Mouse (Mus musculus): ENCODE results near the gene Armcx1. TPM values are rescaled to one million over a fixed set of nuclear protein-coding genes. Genes with fewer than 3 reads are reported as not detected.

Armcx1 gene
- polyA plus RNA-seq (2016; fragmentation: Nextera tagmentation; extraction: Ambion mirVana): 47.2 and 50.3 TPM in 2 replicates

DNA sequence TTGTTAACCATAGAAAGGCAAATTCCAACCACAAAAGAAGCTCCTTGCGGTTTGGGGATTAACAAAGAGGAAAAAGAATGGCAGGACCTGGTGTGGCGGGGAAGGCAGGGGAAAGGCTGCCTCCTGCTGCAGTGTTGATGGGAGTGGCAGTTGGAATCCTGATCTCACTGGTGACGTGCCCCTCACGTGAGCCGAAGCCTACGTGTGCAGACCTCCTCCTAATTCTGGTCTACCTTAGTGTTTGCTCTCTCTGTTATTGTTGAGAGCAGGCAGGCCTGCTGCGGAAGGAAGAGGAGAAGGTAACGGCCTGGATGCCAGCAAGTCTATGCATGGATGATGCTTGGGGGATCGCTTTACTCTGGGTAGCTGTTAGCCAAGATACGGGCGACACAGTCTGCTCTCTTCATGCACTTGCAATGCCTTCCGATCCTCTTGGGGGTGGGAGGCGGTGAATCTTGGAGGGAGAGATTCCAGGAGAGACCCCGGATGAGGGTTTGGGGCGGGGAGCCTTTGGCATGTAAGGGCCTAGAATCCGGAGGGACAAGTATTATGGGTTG, at the start of gene Armcx1:
Gene Armcx1 (plus strand): TSS at position 212 of the 557 bp plus-strand sequence.
- peak within 1 kb of the TSS; percentile 66 for H3K4me2 ChIP-seq
- WGBS: 14% methylated on average over 16 of the region's 16 CpGs
- peaks cover 10% of the 10 kb centered on the region; the same call in 1 of the 2 replicates for H3K36me3 ChIP-seq
- H3K4me1 ChIP-seq (replicated peaks): no peaks in the 10 kb centered on the region
- H3K27me3 ChIP-seq (replicated peaks): no peaks in the 10 kb centered on the region
- ATAC-seq (ENCODE audit: insufficient number of reproducible peaks, low FRiP score): peak; percentile 93
- H3K27ac ChIP-seq (ENCODE audit: poor library complexity, severe bottlenecking): peak within 1 kb of the TSS; percentile 95
- H3K9me3 ChIP-seq (replicated peaks): no peaks in the 10 kb centered on the region
- peak within 1 kb of the TSS; percentile 64 for H3K4me3 ChIP-seq
- H3K9ac ChIP-seq: peak within 1 kb of the TSS; percentile 80

DNA sequence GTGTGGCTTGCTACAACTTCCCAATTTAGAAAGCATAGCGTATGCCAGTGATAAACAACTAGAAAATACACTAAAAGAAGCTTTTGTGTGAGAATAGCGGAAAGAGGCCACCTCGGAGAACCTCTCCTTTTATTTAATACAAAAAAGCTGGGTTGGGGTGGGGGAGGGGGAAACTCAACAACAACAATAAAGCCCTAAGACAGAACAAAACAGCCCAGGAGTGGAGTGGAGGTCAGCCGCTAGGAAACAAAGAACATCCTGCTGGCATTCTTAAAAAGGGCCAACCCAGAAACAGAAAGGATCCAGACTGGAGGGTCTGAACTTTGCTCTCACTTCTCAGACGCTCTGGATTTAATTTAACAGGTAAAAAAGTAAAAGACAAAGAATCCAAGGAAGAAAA, 42.7 kb upstream of the Armcx1 start:
- 51% methylated on average over 5 of the region's 5 CpGs for WGBS
- no peak for ATAC-seq (ENCODE audit: insufficient number of reproducible peaks, low FRiP score)
- H3K4me2 ChIP-seq: no peak overlapping the region
- no peak overlapping the region for H3K4me3 ChIP-seq
- H3K36me3 ChIP-seq: no peaks in the 10 kb centered on the region
- H3K27ac ChIP-seq (ENCODE audit: poor library complexity, severe bottlenecking): no peak overlapping the region
- no peaks in the 10 kb centered on the region for H3K4me1 ChIP-seq (replicated peaks)
- H3K27me3 ChIP-seq (replicated peaks): no peaks in the 10 kb centered on the region
- H3K9me3 ChIP-seq (replicated peaks): no peaks in the 10 kb centered on the region
- H3K9ac ChIP-seq: no peak overlapping the region

- H3K4me1 ChIP-seq (replicated peaks): no peaks in the 10 kb centered on the region
- no peak overlapping the region for H3K4me2 ChIP-seq
- no peak overlapping the region for H3K4me3 ChIP-seq
- no peak overlapping the region for H3K27ac ChIP-seq (ENCODE audit: poor library complexity, severe bottlenecking)
- H3K36me3 ChIP-seq: no peaks in the 10 kb centered on the region
- H3K27me3 ChIP-seq (replicated peaks): no peaks in the 10 kb centered on the region
- no peak overlapping the region for H3K9ac ChIP-seq
- no peak for ATAC-seq (ENCODE audit: insufficient number of reproducible peaks, low FRiP score)
- no peaks in the 10 kb centered on the region for H3K9me3 ChIP-seq (replicated peaks)
- WGBS: 78% methylated on average over 1 of the region's 1 CpGs
Observed at GRCm38 (mm10) chrX:134675959-134676358, 41.8 kb upstream of the Armcx1 start.

DNA sequence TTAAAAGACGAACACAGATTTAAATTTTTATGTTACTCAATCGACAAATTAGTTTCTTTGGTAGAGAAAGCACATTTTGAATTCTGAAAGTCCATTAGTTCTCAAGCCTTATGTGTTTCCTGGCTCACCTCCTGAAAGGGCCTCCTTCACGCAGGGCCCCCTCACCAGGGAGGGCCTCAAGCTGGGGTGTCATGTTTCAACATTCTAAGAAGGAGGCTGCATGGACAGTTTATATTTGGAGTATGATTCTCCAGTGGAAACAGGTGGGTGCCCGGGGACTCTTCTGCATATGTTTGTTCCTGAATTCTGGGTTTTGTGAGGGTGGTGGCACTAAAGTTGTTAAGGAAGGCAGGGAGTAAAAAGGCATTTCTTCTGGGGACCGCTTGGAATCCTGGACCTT, 32.8 kb upstream of the Armcx1 start:
- H3K36me3 ChIP-seq: peaks cover 15% of the 10 kb centered on the region
- no peak; the same call in 1 of the 2 replicates for ATAC-seq (ENCODE audit: insufficient number of reproducible peaks, low FRiP score)
- peak overlapping the region; percentile 33; the same call in 1 of the 2 replicates for H3K9ac ChIP-seq

GRCm38 (mm10) chrX:134686267-134686666, 31.5 kb upstream of the Armcx1 start, which contains the start of gene Armcx4:
Gene Armcx4, plus strand, starts transcription at chrX:134686519.
- Histone ChIP-seq H3K9ac (peak within 1 kb of the TSS; percentile 89), H3K27me3 (replicated peaks) (no peaks in the 10 kb centered on the region), H3K36me3 (peaks cover 29% of the 10 kb centered on the region), H3K4me2 (peak within 1 kb of the TSS; percentile 65), H3K4me1 (replicated peaks) (peaks cover 9% of the 10 kb centered on the region; the same call in 1 of the 2 replicates), H3K27ac (ENCODE audit: poor library complexity, severe bottlenecking) (peak within 1 kb of the TSS; percentile 95), H3K9me3 (replicated peaks) (no peaks in the 10 kb centered on the region), H3K4me3 (peak within 1 kb of the TSS; percentile 67)
- peak; percentile 91 for ATAC-seq (ENCODE audit: insufficient number of reproducible peaks, low FRiP score)
- 10% methylated on average over 32 of the region's 33 CpGs for WGBS

More for the DNA sequence above, 32.8 kb upstream of the Armcx1 start:
- no peaks in the 10 kb centered on the region for H3K27me3 ChIP-seq (replicated peaks)
- peak overlapping the region; percentile 46 for H3K4me3 ChIP-seq
- WGBS: 28% methylated on average over 5 of the region's 5 CpGs
- H3K4me1 ChIP-seq (replicated peaks): peaks cover 6% of the 10 kb centered on the region; the same call in 1 of the 2 replicates
- peak overlapping the region; percentile 50 for H3K4me2 ChIP-seq
- peak overlapping the region; percentile 81 for H3K27ac ChIP-seq (ENCODE audit: poor library complexity, severe bottlenecking)
- no peaks in the 10 kb centered on the region for H3K9me3 ChIP-seq (replicated peaks)

GRCm38 (mm10) chrX:134686739-134687171, 31.0 kb upstream of the Armcx1 start:
- ATAC-seq (ENCODE audit: insufficient number of reproducible peaks, low FRiP score): peak; percentile 66
- Histone ChIP-seq H3K27me3 (replicated peaks) (no peaks in the 10 kb centered on the region), H3K4me2 (peak overlapping the region; percentile 55), H3K9ac (peak overlapping the region; percentile 89), H3K4me1 (replicated peaks) (peaks cover 9% of the 10 kb centered on the region; the same call in 1 of the 2 replicates), H3K4me3 (peak overlapping the region; percentile 67), H3K9me3 (replicated peaks) (no peaks in the 10 kb centered on the region), H3K36me3 (peaks cover 34% of the 10 kb centered on the region), H3K27ac (ENCODE audit: poor library complexity, severe bottlenecking) (peak overlapping the region; percentile 95)
- 18% methylated on average over 16 of the region's 16 CpGs for whole genome bisulfite sequencing

GRCm38 (mm10) chrX:134689676-134690075, 28.1 kb upstream of the Armcx1 start:
- H3K9me3 ChIP-seq (replicated peaks): no peaks in the 10 kb centered on the region
- no peak overlapping the region for H3K9ac ChIP-seq
- no peak for ATAC-seq (ENCODE audit: insufficient number of reproducible peaks, low FRiP score)
- H3K27me3 ChIP-seq (replicated peaks): no peaks in the 10 kb centered on the region
- peaks cover 9% of the 10 kb centered on the region; the same call in 1 of the 2 replicates for H3K4me1 ChIP-seq (replicated peaks)
- no peak overlapping the region for H3K27ac ChIP-seq (ENCODE audit: poor library complexity, severe bottlenecking)
- H3K36me3 ChIP-seq: peaks cover 63% of the 10 kb centered on the region
- 68% methylated on average over 2 of the region's 2 CpGs for WGBS
- H3K4me2 ChIP-seq: no peak overlapping the region
- no peak overlapping the region for H3K4me3 ChIP-seq

DNA sequence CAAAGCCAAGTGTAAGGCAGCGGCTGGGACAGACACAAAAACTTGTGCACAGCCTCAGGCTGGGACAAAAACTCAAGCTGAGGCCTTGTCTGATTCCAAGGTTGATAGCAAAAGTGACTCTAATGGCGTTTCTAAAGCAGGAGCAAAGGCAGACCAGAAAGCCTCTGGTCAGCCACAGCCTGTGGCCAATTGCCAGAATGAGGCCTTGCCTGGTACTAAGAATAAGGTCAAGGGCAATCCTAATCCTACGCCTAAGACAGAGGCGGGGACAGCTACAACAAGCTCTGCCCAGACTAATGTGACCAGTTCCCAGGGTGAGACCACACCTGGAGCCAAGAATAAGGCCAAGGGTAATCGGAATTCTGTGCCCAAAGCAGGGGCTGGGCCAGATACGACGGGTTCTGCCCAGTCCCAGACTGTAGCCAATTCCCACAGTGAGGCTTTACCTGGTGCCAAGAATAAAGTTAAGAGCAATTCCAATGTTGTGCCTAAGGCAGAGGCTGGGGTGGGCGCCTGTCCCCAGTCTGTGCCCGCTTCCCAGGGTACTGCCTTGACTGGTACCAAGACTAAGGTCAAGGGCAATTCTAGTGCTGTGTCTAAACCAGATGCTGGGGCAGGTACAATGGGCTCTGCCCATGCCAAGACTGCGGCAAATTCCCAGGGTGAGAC, 26.8 kb upstream of the Armcx1 start:
- peaks cover 9% of the 10 kb centered on the region; the same call in 1 of the 2 replicates for H3K4me1 ChIP-seq (replicated peaks)
- no peak overlapping the region for H3K27ac ChIP-seq (ENCODE audit: poor library complexity, severe bottlenecking)
- H3K27me3 ChIP-seq (replicated peaks): no peaks in the 10 kb centered on the region
- WGBS: 78% methylated on average over 10 of the region's 10 CpGs
- no peak overlapping the region for H3K4me3 ChIP-seq
- ATAC-seq (ENCODE audit: insufficient number of reproducible peaks, low FRiP score): no peak
- peaks cover 71% of the 10 kb centered on the region for H3K36me3 ChIP-seq
- H3K9me3 ChIP-seq (replicated peaks): no peaks in the 10 kb centered on the region
- no peak overlapping the region for H3K4me2 ChIP-seq
- H3K9ac ChIP-seq: no peak overlapping the region

- no peaks in the 10 kb centered on the region for H3K27me3 ChIP-seq (replicated peaks)
- ATAC-seq (ENCODE audit: insufficient number of reproducible peaks, low FRiP score): no peak
- H3K27ac ChIP-seq (ENCODE audit: poor library complexity, severe bottlenecking): no peak overlapping the region
- peaks cover 71% of the 10 kb centered on the region for H3K36me3 ChIP-seq
- no peak overlapping the region for H3K4me2 ChIP-seq
- H3K9me3 ChIP-seq (replicated peaks): no peaks in the 10 kb centered on the region
- no peak overlapping the region for H3K4me3 ChIP-seq
- WGBS: 88% methylated on average over 2 of the region's 2 CpGs
- H3K4me1 ChIP-seq (replicated peaks): peaks cover 9% of the 10 kb centered on the region; the same call in 1 of the 2 replicates
- H3K9ac ChIP-seq: no peak overlapping the region
Observed at GRCm38 (mm10) chrX:134691540-134691935, 26.2 kb upstream of the Armcx1 start.

DNA sequence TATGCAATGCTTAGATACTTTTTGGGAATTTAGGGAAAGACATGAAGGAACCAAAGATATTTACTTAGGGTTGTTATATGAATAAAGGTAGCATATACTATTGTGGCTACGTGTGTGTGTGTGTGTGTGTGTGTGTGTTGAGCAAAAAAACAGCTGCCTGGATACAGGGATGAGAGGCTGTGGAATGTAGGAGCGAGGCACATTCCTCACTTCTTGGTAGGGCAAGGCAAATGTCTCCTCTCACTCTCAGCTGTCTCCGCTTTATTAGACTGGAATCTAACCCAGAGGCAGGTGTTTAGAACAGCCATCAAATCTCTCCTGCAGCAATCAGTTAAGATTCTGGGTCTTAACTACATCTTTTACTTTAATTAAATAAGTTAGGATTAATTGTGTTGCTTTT, 900 bp upstream of the Armcx1 start:
- peaks cover 10% of the 10 kb centered on the region; the same call in 1 of the 2 replicates for H3K36me3 ChIP-seq
- H3K4me2 ChIP-seq: no peak overlapping the region
- no peaks in the 10 kb centered on the region for H3K9me3 ChIP-seq (replicated peaks)
- ATAC-seq (ENCODE audit: insufficient number of reproducible peaks, low FRiP score): no peak
- 31% methylated on average over 3 of the region's 3 CpGs for WGBS
- H3K9ac ChIP-seq: no peak overlapping the region
- no peak overlapping the region for H3K4me3 ChIP-seq
- no peaks in the 10 kb centered on the region for H3K4me1 ChIP-seq (replicated peaks)
- H3K27me3 ChIP-seq (replicated peaks): no peaks in the 10 kb centered on the region
- no peak overlapping the region for H3K27ac ChIP-seq (ENCODE audit: poor library complexity, severe bottlenecking)

DNA sequence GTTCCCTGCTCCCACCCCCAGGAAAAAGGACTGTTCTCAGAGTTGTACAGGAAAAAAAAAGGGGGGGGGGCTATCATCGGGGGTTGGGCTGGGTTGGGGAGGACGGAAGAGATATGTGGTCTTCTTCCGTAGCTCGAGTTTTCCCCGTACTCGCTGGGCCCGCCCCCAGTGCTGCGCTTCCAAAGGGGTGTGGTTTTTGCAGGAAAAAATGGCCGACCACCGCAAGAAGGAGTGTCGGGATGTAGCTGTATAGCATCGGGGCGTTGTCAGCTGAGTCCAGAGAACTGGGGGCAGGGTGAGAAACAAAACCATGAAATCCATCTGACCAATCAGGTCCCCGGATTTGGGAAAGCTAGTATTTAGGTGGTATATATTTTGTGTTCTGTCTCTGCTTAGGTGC, 761 bp downstream of the Armcx1 start:
- 15% methylated on average over 14 of the region's 14 CpGs for WGBS
- peak overlapping the region; percentile 95 for H3K27ac ChIP-seq (ENCODE audit: poor library complexity, severe bottlenecking)
- ATAC-seq (ENCODE audit: insufficient number of reproducible peaks, low FRiP score): peak; percentile 81

More for the DNA sequence above, 761 bp downstream of the Armcx1 start:
- peak overlapping the region; percentile 66 for H3K4me2 ChIP-seq
- H3K4me1 ChIP-seq (replicated peaks): no peaks in the 10 kb centered on the region
- H3K27me3 ChIP-seq (replicated peaks): no peaks in the 10 kb centered on the region
- H3K9ac ChIP-seq: peak overlapping the region; percentile 80
- H3K36me3 ChIP-seq: peaks cover 10% of the 10 kb centered on the region; the same call in 1 of the 2 replicates
- H3K9me3 ChIP-seq (replicated peaks): no peaks in the 10 kb centered on the region
- H3K4me3 ChIP-seq: peak overlapping the region; percentile 64

Measured in heart, embryonic 12.5 days (tissue).